Mouse (Mus musculus) fibroblast of lung, adult 2 months (primary cell): ENCODE measurements around the gene Arl2.

Experiments
- DNase-seq: peaks from one replicate; pipeline ENCODE4 v3.0.0-alpha.2; 2011; ENCODE audit warnings: low read depth

Arl2 gene

DNA sequence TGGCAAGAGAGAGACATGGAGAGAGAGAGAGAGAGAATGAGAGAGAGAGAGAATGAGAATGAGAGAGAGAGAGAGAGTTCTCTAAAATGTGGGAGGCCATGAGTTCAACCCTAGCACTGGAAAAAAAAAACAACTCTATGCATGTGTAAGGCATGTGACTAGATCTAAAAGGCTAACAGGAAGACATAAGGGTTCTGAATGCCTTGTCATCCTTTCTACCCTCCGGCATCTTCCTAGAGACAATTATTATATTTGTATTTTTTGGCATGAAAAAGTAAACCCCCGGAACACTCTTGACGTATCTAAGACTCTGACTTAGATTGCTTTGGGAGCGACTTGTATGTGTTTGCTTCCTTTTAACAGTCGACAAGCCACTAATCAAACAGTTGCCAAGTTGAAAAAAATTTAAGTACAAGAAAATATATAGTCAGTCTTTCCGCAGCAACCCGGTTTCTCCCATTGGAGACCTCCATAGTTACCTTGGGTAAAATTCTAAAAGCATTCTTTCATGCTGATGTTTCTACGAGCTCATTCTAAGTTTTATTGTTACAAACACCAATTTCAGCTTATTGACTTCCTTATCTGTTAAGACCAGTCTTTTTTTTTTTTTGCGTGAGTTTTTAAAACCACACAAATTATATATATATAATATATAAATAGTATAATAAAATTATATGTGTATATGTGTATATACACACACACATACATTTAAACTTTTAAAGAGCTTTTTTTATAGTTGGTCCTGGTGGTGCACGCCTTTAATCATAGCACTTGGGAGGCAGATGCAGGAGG, 14.4 kb downstream of the Arl2 start:
- DNase-seq: no peak

DNA sequence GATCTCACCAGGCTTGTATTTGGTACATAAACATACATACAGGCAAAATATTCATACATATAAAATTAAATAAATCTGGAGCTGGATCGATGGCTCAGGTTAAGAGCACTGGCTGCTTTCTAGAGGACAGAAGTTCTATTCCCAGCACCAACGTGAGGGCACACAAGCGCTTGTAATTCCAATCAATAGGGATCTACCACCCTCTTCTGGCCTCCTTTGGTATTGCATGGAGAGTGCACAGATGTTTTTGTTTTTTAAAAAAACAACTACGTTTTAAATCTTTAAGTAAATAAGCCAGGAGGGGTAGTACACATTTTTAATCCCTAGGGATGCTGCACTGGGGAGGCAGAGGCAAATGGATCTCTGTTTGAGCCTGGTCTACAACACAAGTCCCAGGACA, 15.1 kb downstream of the Arl2 start:
- DNase-seq: no peak

DNA sequence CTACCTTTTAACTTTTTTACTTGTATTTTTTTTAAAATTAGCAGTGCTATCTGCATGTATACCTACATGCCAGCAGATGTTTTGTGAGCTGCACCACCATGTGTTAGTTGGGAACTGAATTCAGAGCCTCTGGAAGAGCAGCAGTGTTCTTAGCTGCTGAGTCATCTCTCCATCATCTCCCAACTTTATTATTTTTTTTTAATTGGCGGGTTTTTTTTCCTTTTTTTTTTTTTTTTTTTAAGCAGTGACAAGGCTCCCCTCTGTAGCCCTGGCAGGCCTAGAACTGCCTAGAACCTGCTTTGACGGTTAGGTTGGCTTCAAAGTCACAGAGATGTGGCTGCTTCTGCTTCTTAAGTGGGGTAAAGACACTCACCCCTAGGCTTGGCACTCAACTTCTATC, 16.4 kb downstream of the Arl2 start:
- no peak for DNase-seq

DNA sequence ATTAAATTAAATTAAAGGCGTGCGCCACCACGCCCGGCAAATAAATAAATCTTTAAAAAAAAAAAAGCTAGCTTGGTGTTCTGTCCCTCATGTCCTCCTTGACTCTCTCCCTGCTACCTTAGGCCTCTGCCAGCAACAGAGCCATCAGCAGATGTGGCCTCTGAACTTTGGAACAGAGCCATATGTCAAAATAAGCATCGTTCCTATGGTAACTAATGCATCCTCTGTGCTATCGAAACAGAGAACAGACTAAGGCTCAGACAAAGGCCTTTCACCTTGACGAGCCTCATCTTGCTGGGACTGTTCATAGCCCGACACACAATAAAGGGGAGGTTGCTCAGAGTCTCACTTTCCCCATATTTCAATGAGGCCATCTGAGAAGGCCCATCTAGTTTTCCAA, 18.0 kb downstream of the Arl2 start:
- DNase-seq: no peak

DNA sequence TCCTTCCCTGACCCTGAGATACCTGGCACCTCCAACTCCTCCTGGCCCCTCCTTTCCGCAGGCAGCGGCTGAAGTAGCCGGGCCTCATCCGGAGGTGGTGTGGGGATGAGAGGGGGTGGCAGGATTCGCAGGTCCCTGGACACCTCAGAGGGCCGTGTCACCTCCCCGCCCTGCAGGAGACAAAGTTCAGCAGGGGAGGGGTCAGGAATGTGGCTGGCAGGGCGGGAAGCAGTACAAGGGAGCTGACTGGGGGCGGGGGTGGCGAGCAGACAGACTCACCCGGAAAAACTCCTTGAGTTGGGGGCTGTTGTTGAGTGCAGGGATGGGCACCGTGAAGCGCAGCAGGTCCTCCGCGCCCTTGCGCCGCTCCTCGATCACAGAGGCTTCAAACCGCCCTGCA, 19.6 kb downstream of the Arl2 start:
- DNase-seq: no peak

DNA sequence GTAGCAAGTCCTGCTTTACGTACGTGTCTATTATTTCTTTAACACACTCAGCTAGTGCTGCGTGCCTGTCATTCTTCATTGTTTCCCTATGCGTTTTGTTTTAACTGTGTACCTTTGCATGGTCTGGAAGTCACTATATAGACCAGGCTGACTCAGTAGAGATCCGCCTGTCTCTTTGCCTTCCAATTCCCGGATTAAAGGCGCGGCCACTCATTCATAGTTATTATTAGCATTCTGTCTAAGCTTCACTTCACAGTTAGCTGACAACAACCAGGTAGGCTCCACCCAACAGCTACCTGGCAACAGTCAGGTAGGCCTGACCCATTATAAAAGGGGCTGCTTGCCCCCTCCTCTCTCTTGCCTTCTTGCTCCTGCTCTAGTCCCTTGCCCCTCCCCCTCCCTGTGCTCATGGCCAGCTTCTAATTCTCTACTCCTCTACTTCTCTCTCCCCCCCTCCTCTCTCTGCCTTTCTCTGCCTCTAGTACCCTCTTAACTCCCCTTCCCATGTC, 22.6 kb downstream of the Arl2 start:
- no peak for DNase-seq

DNA sequence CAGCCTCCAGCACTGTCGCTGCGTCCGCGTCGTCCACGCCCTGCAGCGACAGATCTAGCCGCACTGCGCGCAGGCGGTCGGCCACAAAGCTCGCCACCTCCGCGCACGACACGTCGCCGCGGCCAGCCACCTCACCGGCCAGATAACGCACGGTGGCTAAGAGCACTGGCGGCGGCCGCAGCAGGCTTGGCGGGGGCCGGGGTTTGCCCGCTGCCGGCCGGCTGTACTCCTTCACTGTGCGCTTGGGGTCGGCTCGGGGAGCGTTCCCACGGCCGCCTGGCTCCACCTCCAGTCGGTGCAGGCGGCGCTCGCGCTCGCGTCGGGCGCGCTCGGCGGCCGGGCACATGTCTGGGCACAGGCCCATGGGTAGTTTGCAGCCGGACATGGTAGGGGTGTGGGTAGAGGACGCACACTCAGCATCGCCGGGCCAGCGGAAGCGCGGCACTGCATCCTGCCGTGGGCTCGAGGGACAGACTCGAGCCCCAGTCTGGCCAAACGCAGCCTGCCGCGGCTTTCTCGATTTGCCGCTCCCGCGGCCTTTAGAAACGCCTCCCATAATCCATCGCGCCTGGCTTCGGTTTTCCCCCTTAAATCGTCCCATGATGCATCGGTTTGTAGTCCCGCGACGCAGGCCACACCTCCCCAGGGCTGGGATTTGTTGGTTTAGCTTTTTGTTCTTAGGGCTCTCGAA, 23.2 kb downstream of the Arl2 start, which contains the start of gene Sac3d1:
TSS of gene Sac3d1 (minus strand) at position 665 of the 691 bp plus-strand sequence.
- DNase-seq: peak; percentile 91

DNA sequence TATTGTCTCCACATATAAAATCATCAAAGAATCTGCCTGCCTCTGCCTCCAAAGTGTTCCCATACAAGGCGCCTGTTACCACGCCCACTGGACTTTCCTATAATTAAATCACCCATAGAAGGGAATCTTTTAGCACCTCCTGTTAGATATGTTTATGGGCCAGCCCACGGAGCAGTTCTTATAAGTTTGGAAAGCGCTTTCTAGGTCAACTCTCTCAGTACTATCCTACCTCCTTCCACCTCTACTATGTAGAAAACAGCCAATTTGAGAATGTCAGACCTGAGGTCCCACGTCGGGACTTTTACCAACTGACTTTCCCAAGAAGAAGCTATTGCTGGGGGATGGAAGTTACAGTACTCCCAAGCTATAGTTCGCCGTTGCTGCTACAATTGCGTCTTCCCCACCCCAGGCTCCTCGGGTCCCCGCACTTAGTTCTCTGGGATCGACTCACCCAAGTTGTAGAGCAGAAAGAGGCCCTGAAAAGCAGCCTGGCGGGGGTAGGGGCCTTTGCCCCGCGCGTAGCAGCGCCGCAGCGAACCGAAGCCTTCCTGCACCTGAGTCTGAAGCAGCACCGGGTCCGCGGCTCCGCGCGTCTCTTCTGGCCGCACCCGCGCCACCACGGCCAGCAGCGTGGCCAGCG, 23.9 kb downstream of the Arl2 start:
- no peak for DNase-seq

DNA sequence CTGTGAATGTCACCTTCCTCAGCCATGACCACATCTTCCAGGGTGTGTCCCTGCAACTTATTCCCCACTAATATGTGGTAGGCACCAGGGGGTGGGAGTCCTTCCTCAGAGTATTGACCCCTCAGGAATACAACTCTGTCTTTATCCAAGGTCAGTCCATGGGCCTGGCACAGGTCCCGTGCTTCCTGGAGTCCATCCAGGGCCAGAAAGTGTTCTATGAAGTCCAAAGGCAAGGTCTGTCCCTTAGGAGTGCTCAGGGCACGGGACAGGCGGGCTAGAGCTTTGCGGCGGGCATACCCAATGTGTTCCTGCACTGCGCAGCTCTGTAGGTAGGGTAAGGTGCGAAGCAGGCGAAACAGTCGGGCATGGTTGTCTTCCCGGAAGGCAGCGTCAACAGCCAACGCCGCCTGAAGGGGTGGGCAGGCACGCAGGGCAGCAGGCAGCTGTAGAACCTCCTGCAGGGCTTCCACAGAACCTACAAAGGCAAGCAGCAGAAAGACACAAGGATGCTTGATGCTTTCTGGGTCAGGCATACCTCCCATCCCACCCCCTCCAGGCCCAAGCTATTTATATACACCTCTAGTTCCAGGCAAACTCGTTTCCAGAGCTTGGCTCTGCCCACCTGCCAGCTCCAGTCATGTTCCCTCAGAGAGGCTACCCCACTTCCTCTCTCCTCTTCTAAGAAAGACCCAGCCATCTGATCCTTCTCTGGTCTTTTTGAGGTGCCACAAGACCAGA, 25.1 kb downstream of the Arl2 start:
- no peak for DNase-seq

DNA sequence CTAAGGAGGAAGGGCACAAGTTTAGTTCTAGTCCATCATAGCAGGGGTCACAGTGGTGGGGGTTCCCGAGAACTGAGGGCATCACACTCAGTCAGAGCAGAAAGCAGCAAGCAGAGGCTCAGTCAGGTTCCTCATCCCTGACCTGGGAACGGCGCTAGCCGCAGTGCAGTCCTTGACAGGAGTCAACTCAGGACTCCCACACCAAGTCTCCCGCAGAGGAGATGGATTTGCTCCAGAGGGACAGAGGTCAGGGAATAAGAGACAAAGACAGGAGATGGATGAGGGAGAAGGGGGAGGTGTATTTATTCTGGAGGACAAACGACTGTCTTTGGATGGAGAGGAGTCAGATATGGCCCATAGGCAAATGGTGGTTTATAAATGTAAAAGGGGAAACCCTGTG, 28.2 kb downstream of the Arl2 start:
- no peak for DNase-seq

DNA sequence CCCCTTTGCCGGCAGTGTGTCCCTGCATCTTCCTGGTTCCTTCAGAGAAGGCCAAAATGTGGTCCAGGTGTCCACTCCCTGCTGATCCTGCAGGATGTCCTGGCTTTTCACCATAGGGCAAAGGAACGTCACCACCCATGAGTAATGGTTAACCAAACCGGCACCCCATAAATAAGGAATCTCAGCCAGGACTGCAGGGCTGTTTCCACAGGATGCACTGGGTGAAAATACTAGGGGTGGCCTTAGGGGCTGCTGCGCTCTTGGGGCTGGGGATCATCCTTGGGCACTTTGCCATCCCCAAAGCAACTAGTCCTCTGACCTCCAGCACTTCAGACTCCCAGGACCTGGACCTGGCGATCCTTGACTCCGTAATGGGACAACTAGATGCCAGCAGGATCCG, 35.8 kb downstream of the Arl2 start, which contains the start of gene Naaladl1:
TSS of gene Naaladl1 (plus strand) at position 197 of the 400 bp plus-strand sequence.
- no peak for DNase-seq

DNA sequence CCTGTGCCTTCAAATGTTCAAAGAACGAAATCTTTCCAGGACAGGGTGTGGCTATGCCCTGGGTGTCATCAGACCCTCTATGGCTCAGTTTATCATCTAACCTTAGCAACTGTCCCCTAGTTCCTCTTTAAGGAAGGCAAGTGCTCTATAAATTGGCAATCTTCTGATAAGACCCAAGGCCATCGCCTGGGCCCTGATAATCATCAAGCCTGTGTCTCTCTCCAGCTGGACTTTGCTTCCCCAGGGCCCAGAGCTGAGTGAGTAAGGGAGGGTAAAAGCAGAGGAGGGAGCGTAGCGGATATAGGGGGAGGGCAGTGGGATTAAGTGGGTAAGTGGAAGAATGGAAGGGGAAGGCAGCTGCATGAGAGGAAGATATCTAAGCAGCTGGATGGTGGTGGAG, 36.9 kb downstream of the Arl2 start:
- no peak for DNase-seq

DNA sequence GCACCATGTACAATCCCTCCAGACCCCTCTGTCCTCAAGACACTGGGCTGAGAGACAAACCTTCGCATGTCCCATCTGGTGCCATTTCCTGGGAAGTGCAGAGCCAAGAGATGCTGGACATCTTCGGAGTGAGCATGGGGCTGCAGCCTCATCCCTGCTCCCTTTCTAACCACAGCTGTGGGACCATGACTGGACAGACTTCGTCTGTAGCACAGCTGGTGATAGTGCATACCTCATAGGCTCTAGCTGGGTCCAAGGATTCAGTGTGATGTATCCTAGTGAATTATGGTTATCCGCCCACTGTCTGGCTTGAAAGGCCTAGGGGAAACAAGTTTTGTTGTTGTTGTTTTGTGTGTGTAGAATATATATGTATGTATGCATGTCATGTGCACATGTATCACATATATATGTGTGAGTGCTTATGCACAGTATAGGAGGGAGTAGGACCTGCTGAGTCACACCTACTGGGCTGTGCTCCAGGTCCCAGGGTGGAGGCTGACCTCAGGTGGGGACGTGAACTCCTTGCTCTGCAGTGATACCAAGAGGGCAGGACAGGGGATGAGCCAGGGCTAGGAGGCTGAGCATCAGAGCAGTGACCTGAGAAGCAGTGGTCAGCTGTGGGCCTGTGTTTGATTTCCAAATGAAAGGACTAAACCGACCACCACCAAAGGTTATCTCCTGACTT, 39.0 kb downstream of the Arl2 start:
- DNase-seq: no peak

DNA sequence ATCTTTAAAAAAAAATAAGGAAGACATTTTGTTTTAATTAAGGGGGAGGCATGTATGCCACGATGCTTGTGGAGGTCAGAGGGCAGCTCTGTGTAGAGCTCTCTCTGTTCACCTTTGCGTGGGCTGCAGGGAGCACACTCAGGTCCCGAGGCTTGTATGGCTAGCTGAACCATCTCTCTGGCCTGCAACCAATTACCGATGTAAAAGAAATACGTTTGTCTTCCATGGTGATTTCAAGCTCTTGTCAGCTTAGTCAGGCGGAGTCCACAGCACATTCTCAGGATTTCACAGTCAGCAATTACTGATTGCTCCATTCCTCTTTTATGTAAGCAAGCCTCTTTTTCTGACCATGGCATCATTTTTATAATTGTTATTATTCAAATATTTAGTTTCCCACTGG, 40.2 kb downstream of the Arl2 start:
- DNase-seq: no peak

DNA sequence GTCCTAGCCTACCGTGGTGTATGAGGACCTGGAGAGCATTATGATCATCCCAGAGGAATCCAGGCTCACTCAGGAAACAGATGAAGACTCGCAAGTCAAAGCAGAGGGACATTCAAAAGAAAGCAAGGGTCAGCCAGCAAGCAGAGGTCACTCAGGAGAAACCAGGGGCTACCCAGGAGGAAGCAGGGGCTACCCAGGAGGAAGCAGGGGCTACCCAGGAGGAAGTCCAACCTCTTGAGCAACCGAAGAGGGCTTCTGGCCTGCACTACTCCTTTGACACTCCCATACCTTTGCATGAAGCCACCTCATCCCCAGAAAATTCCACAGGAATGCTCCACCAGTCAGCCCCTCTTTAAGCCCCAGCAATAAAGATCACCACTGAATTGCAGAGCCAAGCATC, 43.5 kb downstream of the Arl2 start:
- no peak for DNase-seq

DNA sequence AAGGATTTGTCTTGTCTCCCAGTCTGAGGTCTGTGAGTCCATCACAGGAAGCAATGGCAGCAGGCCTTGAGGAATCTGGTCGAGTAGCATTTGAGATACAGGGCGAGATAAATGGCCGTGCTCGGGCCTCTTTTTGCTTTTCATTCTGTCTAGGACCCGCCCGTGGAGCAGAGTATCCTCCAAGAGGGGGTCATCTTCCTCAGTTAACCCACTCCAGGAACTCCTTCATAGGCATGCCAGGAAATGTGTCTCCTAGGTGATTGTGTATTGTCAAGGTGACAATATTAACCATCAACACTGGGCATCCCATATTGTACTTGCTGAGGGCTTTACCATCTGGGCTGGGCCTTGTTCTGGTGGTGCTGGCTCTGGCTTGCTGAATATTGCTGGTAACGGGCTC, 47.2 kb downstream of the Arl2 start, which contains the start of gene AC131692.1:
TSS of gene AC131692.1 (plus strand) at position 301 of the 400 bp plus-strand sequence.
- DNase-seq: no peak

DNA sequence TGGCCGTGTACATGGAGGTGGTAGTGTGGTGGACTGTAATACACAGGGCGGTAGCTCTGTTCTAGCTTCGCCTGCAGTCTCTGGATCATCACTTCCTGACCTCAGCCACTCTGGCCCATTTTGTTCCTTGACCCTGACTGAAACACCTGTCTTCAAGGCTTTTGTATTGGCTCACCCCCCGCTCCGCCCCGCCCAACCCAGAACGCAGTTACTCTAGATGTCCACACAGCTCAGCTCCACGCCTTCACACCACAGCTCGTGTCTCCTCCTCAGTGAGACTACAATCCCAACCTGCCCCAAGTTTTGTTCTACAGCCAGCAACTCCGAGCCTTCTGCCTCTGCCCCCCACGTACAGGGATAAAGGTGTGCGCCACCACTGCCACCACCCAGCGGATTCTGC, 52.5 kb downstream of the Arl2 start:
- no peak for DNase-seq

DNA sequence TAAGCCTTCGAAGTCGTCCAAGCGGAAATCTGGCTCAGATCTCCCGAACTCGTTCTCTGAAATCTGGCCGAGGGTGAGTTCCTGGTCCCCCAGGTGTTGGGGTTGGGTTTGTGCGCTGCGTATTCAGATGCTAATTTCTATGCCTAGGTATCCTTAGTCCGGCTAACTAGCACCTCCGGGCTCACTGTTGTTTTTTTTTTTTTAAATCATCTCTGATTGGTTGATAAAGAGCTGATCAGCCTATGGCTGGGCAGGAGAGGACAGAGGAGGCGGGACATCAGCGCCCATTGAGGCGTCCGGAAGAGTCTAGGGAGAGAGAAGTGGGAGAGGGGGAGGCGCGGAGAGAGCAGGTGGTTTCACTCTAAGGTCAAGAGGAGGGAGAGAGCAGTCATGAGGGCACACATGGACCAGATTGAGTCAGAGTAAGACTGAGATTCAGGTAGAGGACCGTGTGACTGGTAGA, 55.9 kb downstream of the Arl2 start:
- DNase-seq: no peak

DNA sequence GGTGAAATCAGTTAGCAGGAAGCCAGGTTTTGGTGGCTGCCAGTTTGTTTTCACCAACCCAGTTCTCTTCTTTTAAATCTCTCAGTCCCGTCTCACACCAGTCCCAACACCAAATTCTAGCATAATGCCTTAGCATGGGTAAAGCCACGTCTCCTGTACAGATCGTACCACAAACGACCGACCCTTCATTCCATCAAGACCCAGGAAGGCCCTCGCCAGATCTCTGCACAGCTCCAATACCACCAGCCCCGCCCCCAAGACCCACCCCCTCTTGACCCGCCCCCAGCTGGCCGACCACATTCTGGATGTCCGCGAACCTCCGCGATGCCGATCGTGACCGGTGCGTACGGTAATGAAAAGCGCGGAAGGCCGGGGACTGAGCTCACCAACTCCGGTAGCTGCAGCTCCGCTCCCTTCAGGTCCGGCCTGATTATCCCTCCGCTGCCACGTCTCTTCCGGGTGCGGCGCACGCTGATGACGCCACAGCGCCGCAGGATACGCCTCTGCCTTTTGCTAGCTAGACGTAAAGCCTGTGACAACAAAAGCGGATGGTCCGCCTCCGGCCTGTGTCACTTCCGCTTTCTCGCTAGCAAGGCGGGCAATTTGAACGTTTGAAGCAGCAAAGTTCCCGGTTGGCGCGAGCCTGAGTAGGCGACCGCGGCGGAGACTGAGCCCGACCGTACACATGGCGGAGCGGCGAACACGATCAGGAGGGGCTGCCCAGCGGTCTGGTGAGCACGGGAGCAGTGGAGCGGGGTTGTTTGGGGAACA, 56.7 kb downstream of the Arl2 start, which contains the start of the genes Zfpl1 and Cdca5:
TSS of gene Zfpl1 (minus strand) at position 479 of the 771 bp plus-strand sequence.
TSS of gene Cdca5 (plus strand) at position 506 of the 771 bp plus-strand sequence.
- DNase-seq: peak; percentile 92
